Comparison of ENCODE assay signal across 8 mouse cellular contexts in genomic region chr5:138272409-138272923, GRCm38 (mm10). TPM values are rescaled to one million over a fixed set of nuclear protein-coding genes. Genes with fewer than 3 reads are reported as not detected.
DNase-seq lines count a peak whose midpoint lies in the region; ATAC-seq lines count a peak whose summit lies in the region.

Gal3st4 (minus strand) TSS chr5:138272840.

- peak within 1 kb of the TSS; percentile 25; the same call in 1 of the 2 replicates for H3K9ac ChIP-seq in liver, embryonic 11.5 days (ENCODE audit: low read depth, low read length)
- H3K9ac ChIP-seq in forebrain, embryonic 13.5 days, result peak within 1 kb of the TSS; percentile 50
- H3K9ac ChIP-seq in hindbrain, embryonic 16.5 days (ENCODE audit: low read depth, low read length), result peak within 1 kb of the TSS; percentile 32; the same call in 1 of the 2 replicates

- WGBS in liver, embryonic 11.5 days, result 9% methylated on average over 12 of the region's 12 CpGs
- 2% methylated on average over 12 of the region's 12 CpGs for WGBS in forebrain, embryonic 13.5 days
- WGBS in hindbrain, embryonic 16.5 days, result 2% methylated on average over 12 of the region's 12 CpGs

- peak within 1 kb of the TSS; percentile 10; the same call in 1 of the 2 replicates for H3K4me3 ChIP-seq in liver, embryonic 11.5 days (ENCODE audit: low read depth, low read length)
- H3K4me3 ChIP-seq in forebrain, embryonic 13.5 days, result peak within 1 kb of the TSS; percentile 12; the same call in 1 of the 2 replicates
- peak within 1 kb of the TSS; percentile 6; the same call in 1 of the 2 replicates for H3K4me3 ChIP-seq in hindbrain, embryonic 16.5 days (ENCODE audit: low read length)

- H3K4me2 ChIP-seq in liver, embryonic 11.5 days, result peak within 1 kb of the TSS; percentile 20
- H3K4me2 ChIP-seq in forebrain, embryonic 13.5 days, result peak within 1 kb of the TSS; percentile 46
- H3K4me2 ChIP-seq in hindbrain, embryonic 16.5 days (ENCODE audit: low read length), result peak within 1 kb of the TSS; percentile 39

- no peaks in the 10 kb centered on the region for H3K9me3 ChIP-seq in liver, embryonic 11.5 days (ENCODE audit: control insufficient read depth, low read length)
- H3K9me3 ChIP-seq in forebrain, embryonic 13.5 days (replicated peaks), result no peaks in the 10 kb centered on the region
- H3K9me3 ChIP-seq in hindbrain, embryonic 16.5 days (ENCODE audit: control insufficient read depth, low read length), result no peaks in the 10 kb centered on the region

- ATAC-seq in liver, embryonic 11.5 days (replicated peaks; ENCODE audit: low FRiP score), result no peak
- ATAC-seq in forebrain, embryonic 13.5 days, result no peak
- ATAC-seq in hindbrain, embryonic 16.5 days, result no peak
- ATAC-seq in megakaryocyte-erythroid progenitor cell, adult 5-6 weeks (replicated peaks; ENCODE audit: low FRiP score, low TSS enrichment, poor library complexity, severe bottlenecking), result no peak
- ATAC-seq in megakaryocyte, adult 5-6 weeks (ENCODE audit: poor library complexity, severe bottlenecking), result no peak

- H3K36me3 ChIP-seq in liver, embryonic 11.5 days (ENCODE audit: control insufficient read depth, insufficient read depth, low read length), result no peaks in the 10 kb centered on the region; the same call in 1 of the 2 replicates
- H3K36me3 ChIP-seq in forebrain, embryonic 13.5 days (ENCODE audit: poor library complexity, severe bottlenecking), result peaks cover 33% of the 10 kb centered on the region
- peaks cover 3% of the 10 kb centered on the region; the same call in 1 of the 2 replicates for H3K36me3 ChIP-seq in hindbrain, embryonic 16.5 days (ENCODE audit: control insufficient read depth, insufficient read depth, low read length)

- H3K27ac ChIP-seq in liver, embryonic 11.5 days (ENCODE audit: low read depth, low read length), result no peak within 1 kb of the TSS
- no peak within 1 kb of the TSS for H3K27ac ChIP-seq in forebrain, embryonic 13.5 days
- no peak within 1 kb of the TSS for H3K27ac ChIP-seq in hindbrain, embryonic 16.5 days (ENCODE audit: low read depth, low read length)

- H3K27me3 ChIP-seq in liver, embryonic 11.5 days (replicated peaks; ENCODE audit: control insufficient read depth, insufficient read depth, low read length), result peaks cover 40% of the 10 kb centered on the region
- H3K27me3 ChIP-seq in forebrain, embryonic 13.5 days, result peaks cover 11% of the 10 kb centered on the region; the same call in 1 of the 2 replicates
- no peaks in the 10 kb centered on the region for H3K27me3 ChIP-seq in hindbrain, embryonic 16.5 days (replicated peaks; ENCODE audit: control insufficient read depth, insufficient read depth, low read length)

- DNase-seq in liver, embryonic 11.5 days (ENCODE audit: low spot score), result no peak
- no peak for DNase-seq in liver
- peak; percentile 68 for DNase-seq in retina, embryonic 14.5 days (ENCODE audit: low spot score)
- DNase-seq in cerebellum, adult 11 months, result no peak

- H3K4me1 ChIP-seq in liver, embryonic 11.5 days (replicated peaks; ENCODE audit: control insufficient read depth, insufficient read depth, low read length), result no peaks in the 10 kb centered on the region; the same call in none of the 2 replicates
- H3K4me1 ChIP-seq in forebrain, embryonic 13.5 days, result peaks cover 47% of the 10 kb centered on the region
- peaks cover 24% of the 10 kb centered on the region for H3K4me1 ChIP-seq in hindbrain, embryonic 16.5 days (ENCODE audit: control insufficient read depth, insufficient read depth, low read depth, low read length)

RNA-seq across cellular contexts. Expression of gene Gal3st4, which starts in this region (rescaled TPM):
- 0.60 and 0.96 TPM in 2 replicates for polyA plus RNA-seq in liver, embryonic 11.5 days (2014; fragmentation: Nextera tagmentation; extraction: Ambion mirVana)
- polyA plus RNA-seq in forebrain, embryonic 13.5 days (2015; fragmentation: Nextera tagmentation; extraction: Ambion mirVana), result 1.6 and 2.8 TPM in 2 replicates
- 2.1 and 2.7 TPM in 2 replicates for polyA plus RNA-seq in hindbrain, embryonic 16.5 days (2015; fragmentation: Nextera tagmentation; extraction: Ambion mirVana)
- not detected in 2 replicates for total RNA-seq in megakaryocyte-erythroid progenitor cell, adult 5-6 weeks (2014; fragmentation: Nextera tagmentation)
- total RNA-seq in megakaryocyte-erythroid progenitor cell, adult 5-6 weeks (2017), result not detected in 2 replicates
- total RNA-seq in megakaryocyte, adult 5-6 weeks (2015), result not detected in 2 replicates
- not detected in 2 replicates for total RNA-seq in megakaryocyte, adult 5-6 weeks (2017)
